Mouse (Mus musculus): ENCODE measurements around the gene Tmem238.
"Not testable (repeated sequence)": the region's sequence is repeated elsewhere in the genome, so short reads cannot be mapped to it uniquely, and the experiment has no call there.

Gene Tmem238

GRCm38 (mm10) chr7:4789436-4789935 lies at the start of gene Tmem238:
TSS of gene Tmem238 (minus strand) at chr7:4789656.
- DNase-seq (ENCODE audit: low spot score): peak; percentile 76

GRCm38 (mm10) chr7:4837639-4838038 lies 48.2 kb upstream of the Tmem238 start:
- no peak for DNase-seq (ENCODE audit: low spot score)

GRCm38 (mm10) chr7:4836351-4836792 lies 46.9 kb upstream of the Tmem238 start:
- DNase-seq (ENCODE audit: low spot score): peak; percentile 78

GRCm38 (mm10) chr7:4835631-4836327 lies 46.3 kb upstream of the Tmem238 start:
- DNase-seq (ENCODE audit: low spot score): no peak

GRCm38 (mm10) chr7:4830476-4830875 lies 41.0 kb upstream of the Tmem238 start:
- DNase-seq (ENCODE audit: low spot score): no peak

GRCm38 (mm10) chr7:4825365-4825764 lies 35.9 kb upstream of the Tmem238 start:
- DNase-seq (ENCODE audit: low spot score): no peak

- no peak for DNase-seq (ENCODE audit: low spot score)
Observed at GRCm38 (mm10) chr7:4822162-4822907, 32.9 kb upstream of the Tmem238 start.

GRCm38 (mm10) chr7:4821690-4822089 lies 32.2 kb upstream of the Tmem238 start:
- DNase-seq (ENCODE audit: low spot score): no peak

- DNase-seq (ENCODE audit: low spot score): not testable (repeated sequence)
Observed at GRCm38 (mm10) chr7:4820925-4821324, 31.5 kb upstream of the Tmem238 start.

- no peak for DNase-seq (ENCODE audit: low spot score)
Observed at GRCm38 (mm10) chr7:4816559-4816958, 27.1 kb upstream of the Tmem238 start.

- DNase-seq (ENCODE audit: low spot score): no peak
Observed at GRCm38 (mm10) chr7:4813105-4813791, 23.8 kb upstream of the Tmem238 start.

- DNase-seq (ENCODE audit: low spot score): peak; percentile 100
Observed at GRCm38 (mm10) chr7:4812303-4813104, 23.0 kb upstream of the Tmem238 start, which contains the start of gene Ube2s. TSS of gene Ube2s (minus strand) at chr7:4812590.

GRCm38 (mm10) chr7:4811842-4812302 lies 22.4 kb upstream of the Tmem238 start:
- DNase-seq (ENCODE audit: low spot score): peak; percentile 41

GRCm38 (mm10) chr7:4811131-4811530 lies 21.7 kb upstream of the Tmem238 start:
- not testable (repeated sequence) for DNase-seq (ENCODE audit: low spot score)

- peak; percentile 48 for DNase-seq (ENCODE audit: low spot score)
Observed at GRCm38 (mm10) chr7:4806716-4807115, 17.3 kb upstream of the Tmem238 start.

GRCm38 (mm10) chr7:4802247-4802646 lies 12.8 kb upstream of the Tmem238 start:
- DNase-seq (ENCODE audit: low spot score): no peak

- peak; percentile 63 for DNase-seq (ENCODE audit: low spot score)
Observed at GRCm38 (mm10) chr7:4795767-4796433, 6.4 kb upstream of the Tmem238 start.

- no peak for DNase-seq (ENCODE audit: low spot score)
Observed at GRCm38 (mm10) chr7:4794631-4795168, 5.2 kb upstream of the Tmem238 start.

- no peak for DNase-seq (ENCODE audit: low spot score)
Observed at GRCm38 (mm10) chr7:4793674-4794073, 4.2 kb upstream of the Tmem238 start.

GRCm38 (mm10) chr7:4793248-4793647 lies 3.8 kb upstream of the Tmem238 start:
- not testable (repeated sequence) for DNase-seq (ENCODE audit: low spot score)

Measured in lung, postnatal 25 days (tissue).